Mouse (Mus musculus): ENCODE measurements around the gene Dnajb1.

Gene Dnajb1

DNA sequence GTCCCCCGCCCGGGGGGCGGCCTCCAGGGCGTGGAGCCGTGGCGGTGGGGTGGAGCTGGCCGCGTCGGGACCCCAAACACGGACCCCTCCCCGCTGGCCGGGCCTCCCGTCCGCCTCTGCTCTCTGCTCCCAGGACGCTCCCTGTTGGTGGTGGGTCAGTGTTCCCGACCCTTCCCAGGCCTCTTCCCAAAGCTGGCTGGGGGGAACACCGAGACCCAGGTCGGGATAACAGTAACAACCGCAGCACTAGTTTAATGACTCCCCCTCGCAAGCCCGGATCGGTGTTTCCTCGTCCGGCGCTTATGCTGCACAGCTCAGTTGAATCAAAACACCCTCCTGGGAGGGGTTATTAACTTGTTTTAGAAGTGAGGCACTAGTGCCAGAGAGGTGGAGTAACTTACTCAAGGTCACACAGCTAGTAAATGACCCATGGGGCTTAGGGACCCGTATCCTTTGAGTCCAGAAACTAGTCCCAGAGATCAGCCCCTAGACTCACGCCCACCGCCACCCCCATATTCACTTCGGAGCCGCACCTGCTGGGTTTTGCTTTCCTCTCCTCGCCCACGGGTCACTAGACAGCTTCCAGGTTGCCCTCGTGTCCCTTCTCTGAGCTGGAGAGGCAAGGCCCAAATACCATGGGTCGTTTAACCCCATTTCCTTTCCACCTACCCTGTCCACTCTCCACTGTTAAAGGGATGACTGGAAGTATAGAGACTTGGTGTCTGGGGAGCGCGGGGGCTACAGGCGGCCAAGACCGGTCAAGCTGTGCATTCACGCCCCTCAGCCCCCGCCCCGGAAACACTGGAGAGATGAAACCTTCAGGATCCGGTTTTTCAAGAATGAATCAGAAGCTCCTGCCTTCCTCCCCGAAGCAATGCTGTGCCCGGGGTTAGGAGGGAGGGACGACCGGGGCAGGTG is 45.0 kb downstream of the Dnajb1 start:
- DNase-seq (ENCODE audit: extremely low spot score, low read depth, low spot score) = no peak

DNA sequence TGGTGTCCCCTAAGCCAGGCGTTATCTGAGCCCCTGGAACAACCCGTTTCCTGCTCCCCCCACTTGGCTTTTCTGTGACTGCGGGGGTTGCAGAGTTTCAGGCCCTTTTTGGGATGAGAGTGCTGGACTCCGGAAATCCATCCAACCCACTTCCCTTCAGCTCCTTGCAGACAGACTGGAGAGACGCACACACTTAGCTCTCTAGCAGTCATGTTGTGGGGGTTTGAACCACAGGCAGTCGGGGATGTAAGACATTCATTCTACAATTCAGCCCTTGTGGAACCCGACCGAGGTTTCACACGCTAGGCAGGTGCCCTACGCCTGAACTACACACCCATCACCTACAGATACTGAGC is 45.6 kb downstream of the Dnajb1 start:
- DNase-seq (ENCODE audit: extremely low spot score, low read depth, low spot score) = no peak

- DNase-seq (ENCODE audit: extremely low spot score, low read depth, low spot score) = no peak
Observed at GRCm38 (mm10) chr8:83654725-83655124, 46.7 kb downstream of the Dnajb1 start.

GRCm38 (mm10) chr8:83656043-83656442 is 48.0 kb downstream of the Dnajb1 start:
- no peak for DNase-seq (ENCODE audit: extremely low spot score, low read depth, low spot score)

GRCm38 (mm10) chr8:83656484-83657246 is 48.7 kb downstream of the Dnajb1 start:
- no peak for DNase-seq (ENCODE audit: extremely low spot score, low read depth, low spot score)

DNA sequence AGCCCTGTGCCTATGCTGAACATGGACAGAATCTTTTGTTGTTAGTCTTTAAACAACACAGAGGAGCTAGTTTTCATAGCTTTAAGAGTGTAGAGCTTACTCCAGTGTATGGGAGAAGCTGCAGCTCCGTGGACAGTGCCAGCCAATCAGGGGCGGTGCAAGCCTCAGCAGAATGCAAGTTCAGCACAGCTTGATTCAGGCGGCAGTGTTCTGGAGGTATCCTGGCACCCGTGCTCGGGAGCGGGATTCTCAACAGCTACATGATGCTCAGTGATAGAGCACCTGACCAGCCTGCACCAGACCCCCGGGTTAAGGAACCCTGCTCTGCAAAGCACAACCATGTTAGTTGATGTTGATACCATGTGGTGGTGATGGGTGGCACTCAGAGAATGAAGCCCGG is 52.6 kb downstream of the Dnajb1 start:
- no peak for DNase-seq (ENCODE audit: extremely low spot score, low read depth, low spot score)

DNA sequence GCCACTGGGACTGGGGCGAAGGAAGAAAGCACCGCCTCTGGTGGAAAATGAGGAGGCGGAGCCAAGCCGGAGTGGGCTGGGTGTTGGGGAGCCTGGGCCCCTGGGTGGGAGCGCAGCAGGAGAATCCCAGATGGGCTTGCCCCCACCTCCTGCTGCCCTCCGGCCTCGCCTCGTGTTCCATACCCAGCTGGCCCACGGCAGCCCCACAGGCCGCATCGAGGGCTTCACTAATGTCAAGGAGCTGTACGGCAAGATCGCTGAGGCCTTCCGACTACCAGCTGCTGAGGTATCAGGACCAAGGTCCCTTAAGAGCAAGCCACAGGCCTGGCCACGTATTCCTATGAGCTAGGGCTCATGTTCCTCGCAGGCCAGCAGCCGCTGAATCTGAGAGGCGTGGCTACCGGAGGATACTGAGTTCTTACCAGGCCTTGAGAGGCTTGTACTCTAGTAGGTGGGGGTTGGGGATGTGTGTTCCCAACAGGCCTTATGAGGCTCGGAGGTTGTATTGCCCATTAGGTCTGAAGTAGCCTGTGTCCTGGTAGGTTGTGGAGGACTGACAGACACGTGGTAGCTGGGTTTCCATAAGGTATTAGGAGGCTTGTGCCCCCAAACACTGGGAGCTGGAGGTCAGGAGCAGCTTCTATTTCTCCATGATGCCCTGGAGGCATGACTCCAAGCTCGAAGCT is 53.1 kb downstream of the Dnajb1 start:
- no peak for DNase-seq (ENCODE audit: extremely low spot score, low read depth, low spot score)
